Mouse (Mus musculus) neural tube, embryonic 11.5 days (tissue): ENCODE results near the gene Ndufb11. TPM values are rescaled to one million over a fixed set of nuclear protein-coding genes. Genes with fewer than 3 reads are reported as not detected.

ENCODE experiments used
- polyA plus RNA-seq: library from polyadenylated mRNA; unstranded; fragments of >200 nt; fragmentation: Nextera tagmentation; extraction: Ambion mirVana; gene quantifications from 2 replicates; pipeline ENCODE4 v1.2.1, GENCODE M21; 2014

Gene Ndufb11
- polyA plus RNA-seq, 1 experiment from 2014 or later: 188 TPM

Other genes with a start within 250 kb of the Ndufb11 start
- gene Jade3, start 191.9 kb downstream of the Ndufb11 start, polyA plus RNA-seq: 8.4 and 9.5 TPM in 2 replicates
- not detected in 2 replicates for gene Rgn, start 67.8 kb downstream of the Ndufb11 start, polyA plus RNA-seq
- 75.9 and 76.0 TPM in 2 replicates for gene Rbm10, start 116 bp downstream of the Ndufb11 start, polyA plus RNA-seq
- gene Uba1, start 40.7 kb upstream of the Ndufb11 start, polyA plus RNA-seq: 324 and 355 TPM in 2 replicates
- 123 and 126 TPM in 2 replicates for gene Cdk16, start 70.3 kb upstream of the Ndufb11 start, polyA plus RNA-seq
- gene Usp11, start 86.3 kb upstream of the Ndufb11 start, polyA plus RNA-seq: 85.9 and 95.5 TPM in 2 replicates
- 111 and 126 TPM in 2 replicates for gene Araf, start 180.2 kb upstream of the Ndufb11 start, polyA plus RNA-seq